Mouse (Mus musculus): ENCODE measurements around the gene Ccdc189. TPM values are rescaled to one million over a fixed set of nuclear protein-coding genes. Genes with fewer than 3 reads are reported as not detected.

Ccdc189 gene
- polyA plus RNA-seq, 1 experiment from 2014 or later: 16.9 TPM

DNA sequence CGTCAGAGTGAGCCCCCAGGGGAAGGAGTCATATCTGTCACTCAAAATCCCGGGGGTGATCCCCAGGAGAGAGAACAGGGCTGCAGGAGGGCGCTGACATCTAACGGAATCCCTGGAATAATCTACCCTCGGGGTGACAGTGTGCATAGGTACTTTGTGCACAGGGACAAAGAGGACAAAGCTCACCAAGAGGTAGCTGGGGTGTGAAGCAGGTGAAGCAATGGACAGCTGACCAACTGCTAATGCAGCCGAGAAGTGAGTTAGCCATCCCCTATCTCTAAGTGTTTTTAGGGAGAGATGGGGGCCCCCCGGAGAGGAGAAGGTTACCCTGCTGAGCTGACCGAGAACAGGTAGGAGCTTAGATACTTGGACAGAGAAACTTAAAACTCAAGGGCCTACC lies 25.7 kb upstream of the Ccdc189 start:
- DNase-seq (ENCODE audit: low spot score): no peak
- WGBS: 24% methylated on average over 8 of the region's 8 CpGs
- Histone ChIP-seq H3K4me3 (peak overlapping the region; percentile 88), H3K9me3 (replicated peaks) (peaks cover 5% of the 10 kb centered on the region; the same call in 1 of the 2 replicates), H3K4me1 (peaks cover 31% of the 10 kb centered on the region), H3K27ac (replicated peaks) (peak overlapping the region; percentile 96), H3K36me3 (peaks cover 49% of the 10 kb centered on the region), H3K27me3 (ENCODE audit: low read depth, poor library complexity, severe bottlenecking) (no peaks in the 10 kb centered on the region)

DNA sequence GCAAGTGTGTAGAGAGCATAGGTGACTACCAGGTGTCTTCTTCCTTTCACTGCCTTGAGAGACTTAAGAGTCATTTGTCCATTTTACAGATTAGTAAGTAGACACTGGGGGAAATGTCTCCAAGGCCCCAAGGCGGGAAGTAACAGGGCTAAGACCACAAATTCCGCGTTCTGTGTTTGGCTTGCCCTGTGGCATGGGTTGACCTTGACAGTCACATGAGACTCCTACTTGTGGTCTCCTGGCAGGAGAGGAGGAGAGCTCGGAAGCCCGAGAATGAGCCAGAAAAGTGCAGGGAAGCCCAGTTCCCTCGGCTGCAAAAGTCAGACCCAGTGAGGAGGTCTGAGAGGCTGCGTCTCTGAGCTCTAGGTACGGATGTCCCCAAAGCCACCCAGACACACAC lies 25.1 kb upstream of the Ccdc189 start:
- Histone ChIP-seq H3K4me3 (peak overlapping the region; percentile 88), H3K27ac (replicated peaks) (0 out of 2 replicates have a peak overlapping the region, but pooled peaks have one; percentile 96), H3K4me1 (peaks cover 31% of the 10 kb centered on the region), H3K36me3 (peaks cover 55% of the 10 kb centered on the region), H3K9me3 (replicated peaks) (peaks cover 5% of the 10 kb centered on the region; the same call in 1 of the 2 replicates), H3K27me3 (ENCODE audit: low read depth, poor library complexity, severe bottlenecking) (no peaks in the 10 kb centered on the region)
- WGBS: 89% methylated on average over 8 of the region's 8 CpGs
- DNase-seq (ENCODE audit: low spot score): no peak

DNA sequence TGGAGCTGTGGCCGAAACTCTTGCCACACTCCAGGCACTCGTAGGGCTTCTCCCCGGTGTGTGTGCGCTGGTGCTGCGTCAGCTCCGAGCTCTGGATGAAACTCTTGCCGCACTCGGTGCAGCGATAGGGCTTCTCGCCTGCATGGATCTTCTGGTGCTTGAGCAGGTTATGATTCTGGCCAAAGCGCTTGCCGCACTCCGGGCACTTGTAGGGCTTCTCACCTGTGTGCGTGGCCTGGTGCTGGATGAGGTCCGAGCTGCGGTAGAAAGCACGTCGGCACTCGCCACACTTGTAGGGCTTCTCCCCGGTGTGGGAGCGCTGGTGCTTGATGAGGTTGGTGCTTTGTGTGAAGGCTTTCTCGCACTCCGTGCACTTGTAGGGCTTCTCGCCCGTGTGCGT lies 23.2 kb upstream of the Ccdc189 start:
- WGBS: 97% methylated on average over 26 of the region's 26 CpGs
- H3K27ac ChIP-seq (replicated peaks): no peak overlapping the region
- H3K4me1 ChIP-seq: peaks cover 25% of the 10 kb centered on the region
- H3K9me3 ChIP-seq (replicated peaks): no peaks in the 10 kb centered on the region; the same call in 1 of the 2 replicates
- no peak for DNase-seq (ENCODE audit: low spot score)
- no peaks in the 10 kb centered on the region for H3K27me3 ChIP-seq (ENCODE audit: low read depth, poor library complexity, severe bottlenecking)
- H3K4me3 ChIP-seq: peak overlapping the region; percentile 3; the same call in 1 of the 2 replicates
- peaks cover 69% of the 10 kb centered on the region for H3K36me3 ChIP-seq

DNA sequence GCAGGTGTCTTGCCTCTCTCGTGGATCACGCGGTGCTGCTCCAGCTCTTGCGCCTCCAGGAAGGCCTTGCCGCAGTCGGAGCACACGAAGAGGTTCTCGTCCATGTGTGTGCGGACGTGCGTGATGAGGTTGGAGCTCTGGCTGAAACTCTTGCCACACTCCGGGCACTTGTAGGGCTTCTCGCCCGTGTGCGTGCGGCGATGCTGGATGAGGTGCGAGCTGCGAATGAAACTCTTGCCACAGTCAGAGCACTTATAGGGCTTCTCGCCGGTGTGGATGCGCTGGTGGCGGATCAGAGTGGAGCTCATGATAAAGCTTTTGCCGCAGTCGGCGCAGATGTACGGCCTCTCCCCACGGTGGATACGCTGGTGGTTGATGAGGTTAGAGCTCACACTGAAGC lies 22.6 kb upstream of the Ccdc189 start:
- DNase-seq (ENCODE audit: low spot score): no peak
- peaks cover 74% of the 10 kb centered on the region for H3K36me3 ChIP-seq
- no peak overlapping the region for H3K27ac ChIP-seq (replicated peaks)
- H3K27me3 ChIP-seq (ENCODE audit: low read depth, poor library complexity, severe bottlenecking): no peaks in the 10 kb centered on the region
- H3K4me3 ChIP-seq: no peak overlapping the region
- H3K9me3 ChIP-seq (replicated peaks): no peaks in the 10 kb centered on the region; the same call in 1 of the 2 replicates
- WGBS: 96% methylated on average over 29 of the region's 29 CpGs
- peaks cover 21% of the 10 kb centered on the region for H3K4me1 ChIP-seq

- Histone ChIP-seq H3K27ac (replicated peaks) (no peak overlapping the region), H3K36me3 (peaks cover 100% of the 10 kb centered on the region), H3K4me1 (no peaks in the 10 kb centered on the region), H3K9me3 (replicated peaks) (no peaks in the 10 kb centered on the region; the same call in 1 of the 2 replicates), H3K27me3 (ENCODE audit: low read depth, poor library complexity, severe bottlenecking) (no peaks in the 10 kb centered on the region), H3K4me3 (no peak overlapping the region)
- DNase-seq (ENCODE audit: low spot score): no peak
- WGBS: 86% methylated on average over 6 of the region's 6 CpGs
These were observed 18.8 kb upstream of the Ccdc189 start for GRCm38 (mm10) chr7:127607150-127607549.

GRCm38 (mm10) chr7:127604256-127604655 lies 15.9 kb upstream of the Ccdc189 start:
- Histone ChIP-seq H3K27ac (replicated peaks) (no peak overlapping the region), H3K4me3 (no peak overlapping the region), H3K27me3 (ENCODE audit: low read depth, poor library complexity, severe bottlenecking) (no peaks in the 10 kb centered on the region), H3K4me1 (no peaks in the 10 kb centered on the region), H3K36me3 (peaks cover 100% of the 10 kb centered on the region), H3K9me3 (replicated peaks) (no peaks in the 10 kb centered on the region)
- DNase-seq (ENCODE audit: low spot score): no peak
- WGBS: 89% methylated on average over 10 of the region's 10 CpGs

- no peaks in the 10 kb centered on the region for H3K4me1 ChIP-seq
- no peak for DNase-seq (ENCODE audit: low spot score)
- H3K4me3 ChIP-seq: no peak overlapping the region
- H3K27ac ChIP-seq (replicated peaks): no peak overlapping the region
- H3K9me3 ChIP-seq (replicated peaks): no peaks in the 10 kb centered on the region
- H3K36me3 ChIP-seq: peaks cover 100% of the 10 kb centered on the region
- WGBS: 83% methylated on average over 2 of the region's 2 CpGs
- H3K27me3 ChIP-seq (ENCODE audit: low read depth, poor library complexity, severe bottlenecking): no peaks in the 10 kb centered on the region
These were observed 14.5 kb upstream of the Ccdc189 start for GRCm38 (mm10) chr7:127602903-127603302.

DNA sequence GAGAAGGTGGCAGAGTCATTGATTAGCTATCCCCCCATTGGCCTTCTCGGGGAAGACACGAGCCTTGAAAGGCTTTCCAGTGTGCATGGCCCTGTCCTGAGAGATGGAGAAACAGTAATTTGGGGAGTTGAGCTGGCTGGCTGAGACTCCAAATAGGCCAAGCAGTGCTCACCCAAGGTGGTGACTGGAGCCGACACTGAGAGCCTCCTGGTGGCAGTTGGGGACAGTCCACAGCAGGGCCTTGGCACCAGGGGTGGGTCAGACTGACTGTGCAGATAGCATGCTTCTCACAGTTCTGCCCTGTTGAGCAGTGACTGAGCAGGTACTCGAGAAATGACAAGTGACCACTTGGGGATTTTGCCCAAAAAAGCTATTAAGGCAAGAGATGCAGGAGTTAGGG lies 13.3 kb upstream of the Ccdc189 start:
- Histone ChIP-seq H3K4me1 (no peaks in the 10 kb centered on the region), H3K4me3 (no peak overlapping the region), H3K36me3 (peaks cover 100% of the 10 kb centered on the region), H3K27ac (replicated peaks) (no peak overlapping the region), H3K9me3 (replicated peaks) (no peaks in the 10 kb centered on the region), H3K27me3 (ENCODE audit: low read depth, poor library complexity, severe bottlenecking) (no peaks in the 10 kb centered on the region)
- WGBS: 84% methylated on average over 4 of the region's 4 CpGs
- no peak for DNase-seq (ENCODE audit: low spot score)

GRCm38 (mm10) chr7:127600612-127601011 lies 12.2 kb upstream of the Ccdc189 start:
- 93% methylated on average over 7 of the region's 7 CpGs for WGBS
- Histone ChIP-seq H3K9me3 (replicated peaks) (no peaks in the 10 kb centered on the region), H3K4me3 (no peak overlapping the region), H3K27me3 (ENCODE audit: low read depth, poor library complexity, severe bottlenecking) (no peaks in the 10 kb centered on the region), H3K4me1 (no peaks in the 10 kb centered on the region), H3K27ac (replicated peaks) (no peak overlapping the region), H3K36me3 (peaks cover 100% of the 10 kb centered on the region)
- DNase-seq (ENCODE audit: low spot score): no peak

GRCm38 (mm10) chr7:127596747-127597146 lies 8.4 kb upstream of the Ccdc189 start:
- Histone ChIP-seq H3K4me3 (no peak overlapping the region), H3K27me3 (ENCODE audit: low read depth, poor library complexity, severe bottlenecking) (no peaks in the 10 kb centered on the region), H3K27ac (replicated peaks) (no peak overlapping the region), H3K4me1 (no peaks in the 10 kb centered on the region), H3K36me3 (peaks cover 100% of the 10 kb centered on the region), H3K9me3 (replicated peaks) (no peaks in the 10 kb centered on the region)
- 93% methylated on average over 17 of the region's 17 CpGs for WGBS
- DNase-seq (ENCODE audit: low spot score): no peak

GRCm38 (mm10) chr7:127592575-127592974 lies 4.2 kb upstream of the Ccdc189 start:
- H3K4me1 ChIP-seq: peaks cover 13% of the 10 kb centered on the region
- H3K27me3 ChIP-seq (ENCODE audit: low read depth, poor library complexity, severe bottlenecking): no peaks in the 10 kb centered on the region
- WGBS: 91% methylated on average over 14 of the region's 14 CpGs
- no peak for DNase-seq (ENCODE audit: low spot score)
- H3K27ac ChIP-seq (replicated peaks): no peak overlapping the region
- H3K4me3 ChIP-seq: no peak overlapping the region
- H3K36me3 ChIP-seq: peaks cover 82% of the 10 kb centered on the region
- no peaks in the 10 kb centered on the region for H3K9me3 ChIP-seq (replicated peaks)

GRCm38 (mm10) chr7:127591108-127591507 lies 2.7 kb upstream of the Ccdc189 start:
- H3K4me3 ChIP-seq: no peak overlapping the region
- peaks cover 24% of the 10 kb centered on the region for H3K4me1 ChIP-seq
- no peak for DNase-seq (ENCODE audit: low spot score)
- H3K27ac ChIP-seq (replicated peaks): no peak overlapping the region
- no peaks in the 10 kb centered on the region for H3K27me3 ChIP-seq (ENCODE audit: low read depth, poor library complexity, severe bottlenecking)
- WGBS: 93% methylated on average over 10 of the region's 10 CpGs
- H3K36me3 ChIP-seq: peaks cover 67% of the 10 kb centered on the region
- H3K9me3 ChIP-seq (replicated peaks): no peaks in the 10 kb centered on the region

DNA sequence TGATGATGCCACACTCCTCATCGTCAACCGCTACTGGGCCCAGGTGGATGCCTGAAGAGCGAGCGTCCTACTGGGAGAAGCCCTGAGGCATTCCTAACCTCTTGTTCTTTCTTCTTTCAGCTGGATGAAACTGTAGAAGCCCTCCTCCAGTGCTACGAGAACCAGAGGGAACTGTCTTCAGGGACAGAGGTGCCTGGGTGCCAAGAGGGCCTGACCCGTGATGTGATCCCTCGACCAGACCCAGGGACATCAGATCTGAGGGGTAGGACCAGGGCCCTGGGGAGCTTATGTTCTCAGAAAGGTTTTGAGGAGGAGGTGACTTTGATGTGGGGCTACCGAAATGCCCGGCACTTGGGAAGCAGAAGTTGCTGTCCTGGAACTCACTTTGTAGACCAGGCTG lies 1.2 kb upstream of the Ccdc189 start:
- H3K27me3 ChIP-seq (ENCODE audit: low read depth, poor library complexity, severe bottlenecking): no peaks in the 10 kb centered on the region
- no peaks in the 10 kb centered on the region for H3K9me3 ChIP-seq (replicated peaks)
- H3K4me3 ChIP-seq: peak overlapping the region; percentile 86
- DNase-seq (ENCODE audit: low spot score): no peak
- H3K4me1 ChIP-seq: peaks cover 24% of the 10 kb centered on the region
- H3K27ac ChIP-seq (replicated peaks): 0 out of 2 replicates have a peak overlapping the region, but pooled peaks have one; percentile 83
- 96% methylated on average over 9 of the region's 9 CpGs for WGBS
- H3K36me3 ChIP-seq: peaks cover 63% of the 10 kb centered on the region

DNA sequence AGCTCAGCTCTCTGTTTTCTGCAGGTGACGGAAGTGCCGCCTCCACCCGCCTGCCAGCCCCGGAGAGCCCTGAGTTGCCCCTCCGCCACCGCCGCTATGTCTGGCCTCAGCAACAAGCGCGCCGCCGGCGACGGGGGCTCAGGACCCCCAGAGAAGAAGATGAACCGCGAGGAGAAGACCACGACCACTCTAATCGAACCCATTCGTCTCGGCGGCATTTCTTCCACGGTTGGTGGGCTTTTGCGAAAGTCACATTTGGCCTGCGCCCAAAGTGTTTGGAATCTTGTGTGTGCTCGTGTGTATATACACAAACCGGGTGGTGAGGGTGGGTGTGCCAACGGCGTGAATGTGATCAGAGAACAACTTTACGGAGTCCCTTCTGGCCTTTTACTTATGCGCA lies 506 bp upstream of the Ccdc189 start:
- H3K36me3 ChIP-seq: peaks cover 63% of the 10 kb centered on the region
- peak overlapping the region; percentile 86 for H3K4me3 ChIP-seq
- peak overlapping the region; percentile 83 for H3K27ac ChIP-seq (replicated peaks)
- DNase-seq (ENCODE audit: low spot score): no peak
- 6% methylated on average over 29 of the region's 29 CpGs for WGBS
- peaks cover 24% of the 10 kb centered on the region for H3K4me1 ChIP-seq
- H3K27me3 ChIP-seq (ENCODE audit: low read depth, poor library complexity, severe bottlenecking): no peaks in the 10 kb centered on the region
- H3K9me3 ChIP-seq (replicated peaks): no peaks in the 10 kb centered on the region

Data from midbrain, embryonic 10.5 days (tissue).